Mouse (Mus musculus) small intestine, adult 2 months (tissue): ENCODE results near the gene Tbx4.

Experiments
- CTCF ChIP-seq: fragments of 200-500 bp; IDR thresholded peaks from 2 replicates; pipeline ENCODE4 v1.5.1; 2012; ENCODE audit warnings: low read depth, mild to moderate bottlenecking, control low read depth, inconsistent platforms, low read length, moderate library complexity, mixed read lengths; ENCODE audit not compliant: insufficient replicate concordance, insufficient read length; ENCODE audit errors: extremely low read depth
- POLR2A ChIP-seq: fragments of 200-500 bp; IDR thresholded peaks from 2 replicates; pipeline ENCODE4 v1.6.1; 2012; ENCODE audit warnings: low read depth, mild to moderate bottlenecking, control low read depth, inconsistent platforms, low read length, moderate library complexity

GRCm38 (mm10) chr11:85928106-85928505, 41.9 kb downstream of the Tbx4 start:
- TF ChIP-seq POLR2A, result no peak
- no peak for TF ChIP-seq CTCF
